Mouse (Mus musculus): Measurements from ENCODE around the gene Cadps. TPM values are rescaled to one million over a fixed set of nuclear protein-coding genes. Genes with fewer than 3 reads are reported as not detected.

The Cadps gene
- total and polyA plus RNA-seq, 3 experiments, result 0.04 to 0.07 TPM; not detected in 1

GRCm38 (mm10) chr14:12337421-12337997, 485.4 kb downstream of the Cadps start:
- H3K27me3 ChIP-seq (replicated peaks), result no peaks in the 10 kb centered on the region
- H3K4me3 ChIP-seq (replicated peaks in 1 of 3; ENCODE audit: low read depth in 2 of 3, low read length in 2 of 3, poor library complexity in 1 of 3), result no peak overlapping the region
- in situ Hi-C loops (cut with MboI; ENCODE audit: low pct_ligation_motif_present, low pct_unique_long_range_greater_than_20kb, low sequenced_read_pairs) (no loop called here), dilution Hi-C loops (cut with MboI; ENCODE audit: extremely low pct_ligation_motif_present, extremely low pct_unique_long_range_greater_than_20kb, low sequenced_read_pairs) (no loop called here)
- no peaks in the 10 kb centered on the region for H3K9me3 ChIP-seq (replicated peaks; ENCODE audit: low read length)
- DNase-seq (ENCODE audit: extremely low read depth), result no peak
- H3K27ac ChIP-seq (ENCODE audit: insufficient read depth, low read depth), result no peak overlapping the region
- H3K4me1 ChIP-seq (ENCODE audit: control insufficient read depth in 1 of 2, insufficient read depth in 2 of 2), result peaks cover 0 to 5% of the 10 kb centered on the region in 2 experiments; a peak in 1 of 4 replicates
- no peak overlapping the region for H3K4me2 ChIP-seq (ENCODE audit: insufficient read depth, low read depth, poor library complexity, severe bottlenecking)
- H3K79me2 ChIP-seq (replicated peaks; ENCODE audit: control insufficient read depth, extremely low read depth, insufficient read depth, poor library complexity, severe bottlenecking), result no peaks in the 10 kb centered on the region
- H3K9ac ChIP-seq (ENCODE audit: insufficient read depth, low read depth), result no peak overlapping the region
- TF ChIP-seq ETS1 (conservative IDR thresholded peaks at IDR 0.05; ENCODE audit: low read depth, low read length) (no peak), CTCF (conservative IDR thresholded peaks at IDR 0.05 in 1 of 2, IDR thresholded peaks at IDR 0.05 in 1 of 2; ENCODE audit: low read depth in 2 of 2, low read length in 2 of 2) (no peak), CHD2 (IDR thresholded peaks at IDR 0.05; ENCODE audit: low read length) (no peak), MEF2A (IDR thresholded peaks at IDR 0.05; ENCODE audit: borderline replicate concordance, low read depth, low read length) (no peak), USF2 (conservative IDR thresholded peaks at IDR 0.05; ENCODE audit: low read depth, low read length) (no peak), MYC (IDR thresholded peaks at IDR 0.05; ENCODE audit: low read depth, low read length) (no peak), TBP (conservative IDR thresholded peaks at IDR 0.05; ENCODE audit: low read depth, low read length) (no peak), BHLHE40 (IDR thresholded peaks at IDR 0.05; ENCODE audit: low read depth, low read length) (no peak), IRF4 (IDR thresholded peaks at IDR 0.05; ENCODE audit: low read depth, low read length) (no peak)
- no peaks in the 10 kb centered on the region for H3K36me3 ChIP-seq (replicated peaks in 1 of 2; ENCODE audit: control insufficient read depth in 1 of 2, insufficient read depth in 1 of 2, low read length in 1 of 2)

- TF ChIP-seq RAD21 (IDR thresholded peaks at IDR 0.05; ENCODE audit: low read depth, low read length) (no peak), USF1 (IDR thresholded peaks at IDR 0.05; ENCODE audit: low read depth, low read length) (peak; percentile 29; the same call in 1 of the 2 replicates)
- dilution Hi-C loops (cut with MboI; ENCODE audit: extremely low pct_ligation_motif_present, extremely low pct_unique_long_range_greater_than_20kb, low sequenced_read_pairs), result no loop called here
- Histone ChIP-seq H3K4me3 (replicated peaks in 1 of 3; ENCODE audit: low read depth in 2 of 3, low read length in 2 of 3, poor library complexity in 1 of 3) (no peak overlapping the region), H3K36me3 (replicated peaks in 1 of 2; ENCODE audit: control insufficient read depth in 1 of 2, insufficient read depth in 1 of 2, low read length in 1 of 2) (no peaks in the 10 kb centered on the region), H3K4me1 (ENCODE audit: control insufficient read depth in 1 of 2, insufficient read depth in 2 of 2) (peaks cover 0 to 5% of the 10 kb centered on the region in 2 experiments; a peak in 1 of 4 replicates), H3K9ac (ENCODE audit: insufficient read depth, low read depth) (no peak overlapping the region), H3K79me2 (replicated peaks; ENCODE audit: control insufficient read depth, extremely low read depth, insufficient read depth, poor library complexity, severe bottlenecking) (no peaks in the 10 kb centered on the region), H3K9me3 (replicated peaks; ENCODE audit: low read length) (no peaks in the 10 kb centered on the region), H3K27me3 (replicated peaks) (no peaks in the 10 kb centered on the region), H3K4me2 (ENCODE audit: insufficient read depth, low read depth, poor library complexity, severe bottlenecking) (no peak overlapping the region), H3K27ac (ENCODE audit: insufficient read depth, low read depth) (no peak overlapping the region)
- DNase-seq (ENCODE audit: extremely low read depth), result no peak
- in situ Hi-C loops (cut with MboI; ENCODE audit: low pct_ligation_motif_present, low pct_unique_long_range_greater_than_20kb, low sequenced_read_pairs), result no loop called here
These were observed 488.0 kb downstream of the Cadps start for GRCm38 (mm10) chr14:12334925-12335324.

GRCm38 (mm10) chr14:12333622-12334021, 489.3 kb downstream of the Cadps start:
- DNase-seq (ENCODE audit: extremely low read depth), result no peak
- Histone ChIP-seq H3K4me1 (ENCODE audit: control insufficient read depth in 1 of 2, insufficient read depth in 2 of 2) (peaks cover 0 to 5% of the 10 kb centered on the region in 2 experiments; a peak in 1 of 4 replicates), H3K4me2 (ENCODE audit: insufficient read depth, low read depth, poor library complexity, severe bottlenecking) (no peak overlapping the region; the same call in 1 of the 2 replicates), H3K27ac (ENCODE audit: insufficient read depth, low read depth) (no peak overlapping the region), H3K27me3 (replicated peaks) (no peaks in the 10 kb centered on the region), H3K79me2 (replicated peaks; ENCODE audit: control insufficient read depth, extremely low read depth, insufficient read depth, poor library complexity, severe bottlenecking) (no peaks in the 10 kb centered on the region), H3K36me3 (replicated peaks in 1 of 2; ENCODE audit: control insufficient read depth in 1 of 2, insufficient read depth in 1 of 2, low read length in 1 of 2) (no peaks in the 10 kb centered on the region), H3K9me3 (replicated peaks; ENCODE audit: low read length) (no peaks in the 10 kb centered on the region), H3K9ac (ENCODE audit: insufficient read depth, low read depth) (no peak overlapping the region), H3K4me3 (replicated peaks in 1 of 3; ENCODE audit: low read depth in 2 of 3, low read length in 2 of 3, poor library complexity in 1 of 3) (no peak overlapping the region)
- TF ChIP-seq POLR2A (IDR thresholded peaks at IDR 0.05; ENCODE audit: low read depth, low read length), result no peak
- TF ChIP-seq CTCF (conservative IDR thresholded peaks at IDR 0.05 in 1 of 2, IDR thresholded peaks at IDR 0.05 in 1 of 2; ENCODE audit: low read depth in 2 of 2, low read length in 2 of 2), result peak in 1 of 2 experiments; percentile 52; a peak in 2 of 4 replicates
- TF ChIP-seq SMC3 (IDR thresholded peaks at IDR 0.05; ENCODE audit: low read depth, low read length), result peak; percentile 60
- peak; percentile 19 for TF ChIP-seq RAD21 (IDR thresholded peaks at IDR 0.05; ENCODE audit: low read depth, low read length)
- no peak for TF ChIP-seq MAX (IDR thresholded peaks at IDR 0.05; ENCODE audit: low read length)
- no peak for TF ChIP-seq HCFC1 (IDR thresholded peaks at IDR 0.05; ENCODE audit: low read depth, low read length)
- TF ChIP-seq ZKSCAN1 (IDR thresholded peaks at IDR 0.05; ENCODE audit: borderline replicate concordance, low read depth, low read length), result no peak
- no peak for TF ChIP-seq JUND (conservative IDR thresholded peaks at IDR 0.05; ENCODE audit: low read depth, low read length)
- dilution Hi-C loops (cut with MboI; ENCODE audit: extremely low pct_ligation_motif_present, extremely low pct_unique_long_range_greater_than_20kb, low sequenced_read_pairs) (no loop called here), in situ Hi-C loops (cut with MboI; ENCODE audit: low pct_ligation_motif_present, low pct_unique_long_range_greater_than_20kb, low sequenced_read_pairs) (no loop called here)
